Mouse (Mus musculus): Measurements from ENCODE around the gene Gm21969.
A peak's percentile ranks its signal among the peaks of the same experiment; 100 is the strongest.

The Gm21969 gene

DNA sequence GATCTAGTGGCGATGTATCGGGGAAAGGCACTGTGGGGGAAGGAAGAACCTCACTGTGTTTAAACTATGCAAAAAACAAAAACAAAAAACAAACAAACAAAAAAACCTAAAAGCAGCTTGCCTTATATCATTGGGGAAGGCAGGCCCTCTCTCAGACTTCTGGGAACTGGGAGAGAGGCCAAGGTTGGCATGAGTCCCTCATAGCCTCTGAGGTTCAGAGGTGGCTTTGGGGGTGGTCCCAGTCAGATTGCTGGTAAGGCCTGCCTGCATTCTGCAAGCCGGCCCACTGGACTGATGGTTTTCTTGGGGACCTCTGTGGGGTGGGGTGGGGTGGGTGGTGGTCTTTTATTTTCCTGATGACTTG, 14.0 kb downstream of the Gm21969 start:
- no peak for DNase-seq (ENCODE audit: low spot score in 2 of 2)

DNA sequence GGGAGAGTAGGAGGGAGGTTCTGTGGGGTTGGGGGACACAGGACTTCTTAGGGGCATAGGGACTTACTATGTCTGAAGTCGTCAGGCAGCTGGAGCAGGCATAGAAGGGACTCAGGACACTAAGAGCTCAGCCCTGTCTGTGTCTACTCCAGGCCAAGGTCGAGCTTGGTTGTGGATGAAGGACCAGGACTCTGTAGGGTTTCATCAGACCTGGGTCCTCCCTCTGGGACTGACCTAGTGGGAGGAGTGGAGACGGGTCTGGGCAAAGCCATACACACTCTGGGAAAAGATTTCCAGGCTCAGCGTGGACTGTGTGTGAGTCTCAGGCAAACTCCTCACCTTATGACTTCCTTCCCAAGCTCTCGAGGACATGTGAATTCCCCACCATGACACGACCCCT, 16.8 kb downstream of the Gm21969 start:
- no peak for DNase-seq (ENCODE audit: low spot score in 2 of 2)

DNA sequence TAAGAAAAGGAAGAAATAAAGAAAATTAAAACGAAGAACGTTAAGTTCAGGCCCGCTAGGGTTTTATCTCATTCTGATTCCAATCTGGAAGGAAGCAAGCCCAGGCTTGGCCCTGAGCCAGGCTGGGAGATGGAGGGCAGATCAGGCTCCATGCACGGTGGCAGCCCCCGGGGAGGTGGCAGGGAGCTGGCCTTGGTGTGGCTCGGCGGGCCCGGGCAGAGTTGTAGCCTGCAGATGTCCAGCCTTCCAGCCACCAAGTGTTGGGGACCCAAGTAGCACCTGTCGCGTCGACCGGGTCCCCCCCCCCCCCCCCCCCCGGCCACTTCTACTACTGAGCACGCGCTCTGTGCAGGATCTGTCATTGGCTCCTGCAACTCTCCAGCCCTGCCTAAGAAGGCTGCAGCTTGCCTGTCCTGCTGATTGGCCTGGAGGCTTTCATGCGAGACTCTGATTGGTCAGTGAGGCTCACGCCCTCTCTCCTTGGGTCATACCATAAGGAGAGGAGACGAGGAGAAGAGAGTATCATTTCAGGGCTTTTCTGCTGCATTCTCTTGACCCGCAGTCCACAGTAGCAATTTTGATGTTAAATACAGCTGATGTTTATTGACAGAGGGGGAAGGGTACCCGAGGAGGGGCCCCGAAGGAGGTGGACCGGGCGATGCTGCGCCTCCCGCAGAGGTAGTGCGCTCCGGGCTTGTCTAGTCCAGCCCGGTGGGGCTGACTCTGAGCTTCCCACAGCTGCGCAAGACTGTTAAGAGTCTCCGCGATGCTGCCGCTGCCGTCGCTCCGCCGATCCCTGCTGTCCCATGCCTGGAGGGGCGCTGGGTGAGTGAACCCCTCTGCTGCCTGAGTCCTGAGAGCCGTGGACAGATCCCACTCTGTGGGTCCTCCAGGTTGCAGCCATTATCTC, 19.6 kb downstream of the Gm21969 start, which contains the start of gene Aldh4a1:
Aldh4a1 (plus strand) TSS at position 494 of the 910 bp plus-strand sequence.
- peak; percentile 96 to 99 for DNase-seq (ENCODE audit: low spot score in 2 of 2)

DNA sequence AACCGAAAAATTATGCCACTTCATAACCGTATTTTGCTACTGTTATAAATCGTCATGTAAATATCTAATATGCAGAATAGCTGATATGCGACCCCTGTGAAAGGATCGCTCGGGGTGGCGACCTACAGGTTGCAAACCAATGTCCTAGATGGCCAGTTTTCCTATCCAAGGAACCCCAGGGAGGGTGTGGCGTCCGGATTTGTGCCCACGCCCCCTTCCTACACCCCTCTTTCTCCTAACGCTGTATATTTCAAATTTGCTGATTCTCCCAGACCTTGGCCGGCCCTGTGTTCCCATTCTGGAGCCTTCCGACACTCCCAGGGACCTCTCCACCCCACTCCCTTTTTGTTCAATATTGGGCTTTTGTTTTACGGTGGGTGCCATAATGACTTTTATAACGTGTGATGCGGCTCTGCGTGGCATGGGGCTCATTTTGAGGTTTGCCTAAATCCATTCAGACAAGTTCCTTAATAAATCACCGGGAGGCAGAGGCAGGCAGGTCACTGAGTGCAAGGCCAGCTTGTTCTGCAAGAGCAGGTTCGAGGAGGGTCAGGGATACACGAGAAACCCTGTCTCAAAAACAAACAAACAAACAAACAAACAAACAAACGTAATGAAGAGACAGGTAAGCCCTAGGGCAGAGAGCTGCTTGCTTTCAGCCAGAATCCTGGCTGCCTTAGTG, 20.6 kb downstream of the Gm21969 start:
- DNase-seq (ENCODE audit: low spot score in 2 of 2), result no peak

DNA sequence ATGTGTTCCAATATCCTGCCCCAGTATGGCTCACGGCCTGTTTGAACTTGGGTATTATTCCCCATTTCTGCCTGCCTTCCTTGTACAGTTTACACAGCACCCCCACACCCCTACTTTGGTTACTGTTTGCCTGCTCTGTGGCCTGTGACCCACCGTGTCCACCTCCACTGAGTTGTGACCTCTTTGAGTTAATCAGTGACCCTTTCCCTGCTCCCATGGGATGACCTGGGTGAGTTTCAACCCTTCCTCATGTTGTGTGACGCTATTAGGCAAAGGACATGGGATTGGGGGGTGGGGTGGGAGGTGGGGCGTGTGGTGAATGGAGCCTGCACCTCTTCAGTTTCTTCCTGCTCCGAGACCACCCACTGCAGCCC, 21.1 kb downstream of the Gm21969 start:
- DNase-seq (ENCODE audit: low spot score in 2 of 2), result no peak

DNA sequence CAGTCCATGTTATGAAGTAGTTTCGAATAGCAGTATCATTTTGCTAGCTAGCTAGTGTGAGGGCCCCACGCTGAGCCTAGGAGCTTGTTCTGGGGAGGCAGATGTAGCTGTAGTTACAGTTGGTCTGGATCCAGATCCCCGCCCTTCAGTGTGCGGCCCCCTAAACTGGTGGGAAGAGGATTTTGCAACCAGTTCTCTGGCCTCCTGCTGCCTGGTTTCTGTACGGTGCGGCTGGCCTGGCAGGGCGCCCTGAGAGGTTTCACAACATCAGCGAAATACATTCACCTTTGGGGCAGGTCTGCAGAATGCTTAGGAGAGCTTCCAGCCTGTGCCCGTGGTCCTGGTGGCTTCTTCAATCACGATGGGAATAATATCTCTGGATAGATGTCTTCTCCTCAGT, 21.7 kb downstream of the Gm21969 start:
- no peak for DNase-seq (ENCODE audit: low spot score in 2 of 2)

DNA sequence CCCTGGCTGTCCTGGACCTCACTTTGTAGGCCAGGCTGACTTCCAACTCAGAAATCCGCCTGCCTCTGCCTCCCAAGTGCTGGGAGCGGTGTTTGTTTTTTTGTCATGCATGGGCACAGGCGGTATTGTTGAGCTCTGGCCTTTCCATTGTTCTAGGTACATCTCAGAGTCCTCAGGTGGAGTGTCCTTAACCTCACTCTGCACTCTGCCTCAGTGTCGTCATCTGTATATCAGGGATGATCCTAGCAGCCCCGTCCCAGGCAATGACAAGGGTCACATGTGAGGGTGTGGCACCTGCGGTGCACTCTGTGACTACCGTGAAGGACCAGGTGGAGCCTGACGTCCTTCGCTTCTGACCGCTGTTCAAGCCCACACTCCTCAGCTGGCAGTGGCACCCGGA, 24.4 kb downstream of the Gm21969 start:
- DNase-seq (ENCODE audit: low spot score in 2 of 2), result no peak

DNA sequence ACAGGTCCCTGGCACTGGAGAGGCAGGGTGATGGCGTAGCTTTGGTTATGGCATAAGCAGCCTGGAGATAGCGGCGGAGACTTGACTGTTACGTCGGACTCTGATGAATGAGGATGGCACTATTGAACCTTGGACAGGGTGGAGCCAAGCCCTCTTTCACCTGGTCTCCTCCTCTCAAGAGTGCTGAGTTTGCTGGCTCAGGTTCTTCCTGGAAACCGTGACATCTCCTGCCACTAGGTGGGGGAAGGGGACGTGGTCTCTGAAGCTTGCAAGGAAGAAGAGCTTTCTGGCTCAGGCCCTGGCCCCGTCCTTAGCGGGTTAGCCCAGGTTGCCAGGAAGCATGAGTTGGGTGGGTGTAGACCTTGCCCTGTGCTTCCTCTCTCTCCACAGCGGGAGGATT, 27.2 kb downstream of the Gm21969 start:
- DNase-seq (ENCODE audit: low spot score in 2 of 2), result no peak

DNA sequence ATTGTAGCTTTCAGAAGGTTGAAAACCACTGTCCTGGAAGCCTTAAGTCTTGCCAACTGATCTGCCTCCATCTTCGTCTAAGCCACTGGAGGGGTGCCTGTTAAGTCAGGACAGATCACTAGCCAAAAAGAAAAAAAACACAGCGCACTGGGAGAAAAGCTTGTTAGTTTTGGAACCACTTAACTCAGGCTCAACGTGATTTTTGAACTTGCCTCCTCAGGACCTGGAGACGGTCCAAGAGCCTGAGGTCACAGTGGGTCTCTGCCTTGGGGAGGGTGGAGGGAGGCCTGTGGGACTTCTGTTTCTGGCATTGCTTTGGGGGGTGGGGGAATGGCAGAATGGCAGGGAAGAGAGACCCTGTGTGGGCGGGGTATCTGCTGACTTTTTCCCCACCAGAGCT, 28.2 kb downstream of the Gm21969 start:
- DNase-seq (ENCODE audit: low spot score in 2 of 2), result no peak

DNA sequence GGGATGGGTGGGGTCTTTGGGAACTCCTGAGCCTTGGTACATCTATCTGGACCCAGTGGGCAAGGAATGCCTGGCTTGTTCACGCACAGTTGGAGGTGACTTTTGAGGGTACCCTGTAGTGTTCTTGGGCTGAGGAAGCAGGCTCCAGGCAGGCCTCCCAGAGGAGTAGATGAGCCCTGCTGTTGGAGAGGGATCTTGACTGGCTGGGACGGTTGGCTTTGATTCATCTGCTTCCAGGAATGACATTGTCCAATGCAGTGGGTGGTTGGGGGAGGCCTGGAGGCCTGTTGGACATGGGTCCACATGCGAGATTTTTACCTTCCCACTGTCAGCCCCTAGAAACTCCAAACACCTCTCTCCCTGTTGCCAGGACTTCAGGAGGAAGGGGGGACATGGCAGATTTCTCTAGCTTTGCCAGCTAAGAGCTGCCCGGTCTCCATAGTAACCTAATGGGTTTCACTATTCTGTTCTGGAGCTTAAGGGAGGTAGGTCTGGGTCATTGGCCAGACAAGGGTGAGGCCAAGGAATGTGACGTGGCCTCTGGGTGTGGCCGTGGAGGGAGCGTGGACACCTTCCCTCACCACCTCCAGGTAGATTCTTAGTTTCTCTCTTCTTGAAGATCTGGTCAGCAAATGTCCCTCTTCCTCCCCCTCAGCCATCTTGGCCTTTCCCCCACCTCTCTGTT, 28.7 kb downstream of the Gm21969 start:
- no peak for DNase-seq (ENCODE audit: low spot score in 2 of 2)

DNA sequence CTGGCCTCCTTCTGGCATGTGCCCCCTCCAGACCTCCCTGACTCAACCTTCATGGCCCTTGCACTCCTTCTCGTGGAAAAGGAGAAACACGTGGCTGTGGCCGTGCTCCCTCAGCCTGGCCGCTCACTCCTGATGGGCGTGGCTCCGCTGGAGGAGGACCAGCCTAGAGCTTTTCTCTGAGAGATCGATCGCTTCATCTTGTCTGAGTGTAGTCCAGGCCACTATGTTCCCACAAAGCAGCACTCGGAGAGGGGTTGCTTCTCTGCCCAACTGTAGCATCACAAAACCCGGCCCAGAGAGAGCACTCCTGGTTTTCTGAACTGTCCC, 29.2 kb downstream of the Gm21969 start:
- no peak for DNase-seq (ENCODE audit: low spot score in 2 of 2)

DNA sequence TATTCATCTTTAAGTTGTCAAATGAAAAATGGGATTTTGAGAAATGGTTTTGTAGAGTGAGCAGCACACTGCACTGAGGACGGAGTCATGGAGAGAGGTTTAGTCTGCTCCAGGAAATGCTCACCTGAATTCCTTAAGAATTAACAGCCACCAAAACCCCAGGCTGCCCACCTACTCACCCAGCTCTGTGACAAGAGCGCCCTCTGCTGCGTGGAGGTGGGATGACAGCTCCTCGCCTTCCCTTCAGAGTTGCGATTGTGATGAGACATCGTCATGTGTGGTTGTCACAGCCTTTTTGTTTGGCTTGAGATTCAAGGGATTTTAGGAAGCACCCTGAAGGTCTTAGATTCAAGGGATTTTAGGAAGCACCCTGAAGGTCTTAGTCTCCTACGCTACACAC, 33.4 kb downstream of the Gm21969 start:
- DNase-seq (ENCODE audit: low spot score in 2 of 2), result peak in 1 of 2 experiments; percentile 82

DNA sequence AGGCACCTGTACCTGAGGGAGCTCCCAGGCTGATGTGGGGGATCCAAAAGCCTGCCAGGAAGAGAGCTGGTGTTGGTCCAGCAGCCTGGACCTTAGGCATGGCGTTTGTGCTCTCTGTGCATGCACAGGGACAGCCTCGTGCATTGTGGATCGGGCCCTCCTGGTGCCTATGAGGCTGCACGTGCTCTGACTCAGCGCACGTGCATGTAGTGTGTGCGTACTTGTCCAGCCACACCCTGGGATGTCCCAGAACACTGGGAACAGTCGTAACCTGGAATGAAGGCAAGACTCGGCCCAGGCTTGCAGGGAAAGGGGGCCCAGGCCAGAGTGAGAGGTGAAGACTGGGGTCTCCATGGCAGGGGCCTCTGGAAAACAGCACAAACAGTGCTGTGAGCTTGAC, 34.9 kb downstream of the Gm21969 start:
- no peak for DNase-seq (ENCODE audit: low spot score in 2 of 2)

DNA sequence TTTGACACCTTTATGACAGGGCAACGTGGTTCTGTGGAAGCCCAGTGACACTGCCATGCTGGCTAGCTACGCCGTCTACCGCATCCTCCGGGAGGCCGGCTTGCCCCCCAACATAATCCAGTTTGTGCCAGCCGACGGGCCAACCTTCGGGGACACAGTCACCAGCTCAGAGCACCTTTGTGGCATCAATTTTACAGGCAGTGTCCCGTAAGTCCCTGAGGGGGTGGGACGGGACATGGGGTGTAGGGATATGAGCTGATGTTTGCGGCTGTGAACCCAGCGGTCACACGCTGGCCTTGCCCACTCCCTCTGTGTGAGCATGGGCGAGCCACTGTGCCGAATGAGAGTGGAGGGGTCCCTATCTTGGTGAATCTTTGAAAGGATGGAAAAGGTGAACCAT, 35.4 kb downstream of the Gm21969 start:
- no peak for DNase-seq (ENCODE audit: low spot score in 2 of 2)

DNA sequence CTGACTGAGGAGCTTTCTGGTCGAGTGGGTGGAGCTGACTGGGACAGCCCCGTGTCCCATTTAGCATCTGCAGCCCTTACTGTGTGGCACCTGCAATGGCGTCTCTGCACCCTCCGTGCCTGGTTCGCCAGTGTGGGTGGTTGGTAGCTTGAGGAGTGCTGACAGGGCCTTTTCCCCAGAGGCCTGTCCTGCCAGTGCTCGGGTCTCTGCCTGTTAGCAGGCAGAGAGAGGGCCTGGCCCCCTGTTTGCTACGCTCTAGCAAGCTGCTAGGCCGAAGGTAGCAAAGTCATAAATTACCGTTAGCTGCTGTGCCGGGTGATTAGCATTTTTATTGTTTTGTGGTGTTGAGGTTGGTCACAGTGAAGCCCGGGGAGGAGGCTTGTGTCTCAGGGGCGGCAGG, 36.8 kb downstream of the Gm21969 start:
- no peak for DNase-seq (ENCODE audit: low spot score in 2 of 2)

DNA sequence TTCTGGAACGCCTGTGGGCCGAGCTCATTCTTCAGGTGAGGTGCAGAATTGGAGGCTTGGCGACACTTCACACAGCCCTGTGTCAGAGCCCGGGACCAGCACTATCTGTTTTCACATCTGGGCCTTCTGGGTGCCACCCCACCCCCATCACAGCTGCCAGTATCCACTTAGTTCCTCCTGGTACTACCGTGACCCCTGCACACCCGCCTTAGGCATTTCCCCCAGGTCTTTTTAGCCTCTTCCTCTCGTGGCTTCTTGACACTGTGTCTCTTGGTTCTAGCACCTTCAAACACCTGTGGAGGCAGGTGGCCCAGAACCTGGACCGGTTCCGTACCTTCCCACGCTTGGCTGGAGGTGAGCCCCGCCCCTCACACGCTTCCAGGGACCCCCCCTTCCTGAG, 37.3 kb downstream of the Gm21969 start:
- no peak for DNase-seq (ENCODE audit: low spot score in 2 of 2)

DNA sequence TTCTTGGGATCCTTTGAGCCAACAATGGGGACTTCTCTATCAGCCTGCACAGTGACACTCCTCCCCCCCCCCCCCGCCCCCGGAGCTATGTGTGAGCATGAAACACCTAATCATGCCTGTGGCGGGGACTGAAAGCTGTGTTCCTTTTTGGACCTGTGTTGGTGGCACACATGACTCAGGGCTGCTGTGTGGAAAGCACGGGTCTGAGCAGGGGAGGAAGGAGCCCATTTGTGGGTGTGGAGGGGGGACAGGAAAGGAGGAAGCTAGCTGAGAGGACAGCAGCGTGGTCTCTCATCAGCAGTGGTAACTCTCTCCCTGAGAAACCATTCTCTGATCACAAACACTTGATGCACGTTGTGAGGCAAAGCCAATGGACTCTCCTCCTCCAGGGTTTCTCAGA, 37.8 kb downstream of the Gm21969 start:
- peak in 1 of 2 experiments; percentile 13 for DNase-seq (ENCODE audit: low spot score in 2 of 2)

DNA sequence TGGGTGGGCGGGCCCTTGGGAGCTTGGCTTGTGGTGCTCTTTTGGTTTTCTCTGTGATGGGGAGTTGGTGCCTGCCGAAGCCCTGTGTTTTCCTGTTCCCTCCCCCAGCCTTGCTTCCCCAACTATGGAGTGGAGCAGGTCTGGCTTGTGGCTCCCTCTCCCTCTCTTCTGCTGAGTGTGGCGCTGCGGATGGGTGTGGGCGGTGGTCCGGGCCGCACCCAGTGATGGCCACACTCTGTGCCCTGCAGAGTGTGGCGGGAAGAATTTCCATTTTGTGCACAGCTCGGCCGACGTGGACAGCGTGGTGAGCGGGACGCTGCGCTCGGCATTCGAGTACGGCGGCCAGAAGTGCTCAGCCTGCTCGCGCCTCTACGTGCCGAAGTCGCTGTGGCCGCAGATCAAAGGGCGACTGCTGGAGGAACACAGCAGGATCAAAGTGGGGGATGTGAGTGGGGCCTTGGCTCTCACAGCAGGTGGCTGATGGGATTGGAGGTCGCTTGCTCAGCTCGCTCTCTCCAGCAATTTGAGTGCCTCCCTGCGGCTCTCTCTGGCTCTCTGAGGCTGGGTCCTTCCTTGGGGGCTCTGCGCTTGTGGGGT, 38.9 kb downstream of the Gm21969 start:
- DNase-seq (ENCODE audit: low spot score in 2 of 2), result peak in 1 of 2 experiments; percentile 42

DNA sequence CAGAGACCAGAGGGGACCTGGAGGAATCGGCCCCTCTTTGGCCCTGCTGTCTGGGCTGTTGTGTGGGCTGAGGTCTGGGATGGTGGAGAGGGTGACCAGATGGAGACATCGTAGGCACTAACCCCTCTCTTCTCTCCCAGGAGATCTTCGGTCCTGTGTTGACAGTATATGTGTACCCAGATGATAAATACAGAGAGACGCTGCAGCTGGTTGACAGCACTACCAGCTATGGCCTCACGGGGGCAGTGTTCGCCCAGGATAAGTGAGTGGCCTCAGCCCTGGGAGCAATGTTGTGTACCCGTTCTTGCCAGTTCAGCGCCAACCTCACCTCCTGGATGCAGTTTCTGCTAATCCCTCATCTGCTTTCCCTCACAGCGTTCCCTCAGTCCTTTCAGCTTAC, 41.0 kb downstream of the Gm21969 start:
- peak; percentile 80 to 86 for DNase-seq (ENCODE audit: low spot score in 2 of 2)

DNA sequence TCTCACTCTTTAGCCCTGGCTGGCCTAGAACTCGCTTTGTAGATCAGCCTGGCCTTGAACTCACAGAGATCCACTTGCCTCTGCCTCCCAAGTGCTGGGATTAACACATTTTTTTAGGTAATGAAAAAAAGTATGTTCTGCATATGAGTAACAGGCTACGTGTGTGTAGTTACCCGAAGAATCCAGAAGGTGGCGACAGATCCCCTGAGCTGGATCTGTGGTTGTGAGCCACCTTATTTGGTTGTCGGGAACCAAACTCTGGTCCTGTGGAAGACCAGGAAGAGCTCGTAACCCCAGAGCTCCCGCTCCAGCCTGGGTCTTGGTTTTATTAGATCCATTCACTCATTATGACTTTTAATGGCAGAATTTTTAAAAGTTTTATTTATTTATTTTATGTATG, 43.9 kb downstream of the Gm21969 start:
- DNase-seq (ENCODE audit: low spot score in 2 of 2), result peak in 1 of 2 experiments; percentile 16

DNA sequence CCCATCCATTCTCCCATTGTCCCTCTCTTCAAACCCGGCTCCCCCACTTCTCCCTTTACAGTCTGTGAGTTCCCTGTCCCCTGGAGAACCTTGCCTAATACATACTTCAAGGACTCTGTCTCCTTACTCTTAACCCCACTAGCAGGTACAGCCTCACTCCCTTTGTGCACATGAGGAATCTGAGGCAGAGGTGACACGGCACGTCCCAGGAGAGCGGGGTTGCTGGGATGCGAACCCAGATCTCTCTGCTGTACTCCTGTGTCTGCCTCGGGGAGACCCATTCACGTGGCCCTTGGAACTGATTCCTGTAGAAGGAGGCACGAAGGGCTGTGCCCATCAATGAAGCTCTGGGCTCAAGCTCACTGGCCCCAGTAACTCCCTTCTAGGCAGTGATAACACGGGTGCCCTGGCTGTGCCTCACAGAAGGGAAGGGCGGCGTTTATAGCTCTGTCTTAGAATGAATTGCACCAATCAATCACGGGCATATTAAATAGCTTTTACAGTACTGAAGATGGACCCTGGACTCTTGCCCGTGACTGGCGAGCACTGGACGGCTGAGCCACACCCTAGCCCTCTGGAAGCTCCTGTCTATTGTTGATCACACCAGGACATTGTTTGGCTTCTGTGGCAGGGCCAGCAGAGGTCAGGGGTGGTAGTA, 47.2 kb downstream of the Gm21969 start:
- DNase-seq (ENCODE audit: low spot score in 2 of 2), result no peak

DNA sequence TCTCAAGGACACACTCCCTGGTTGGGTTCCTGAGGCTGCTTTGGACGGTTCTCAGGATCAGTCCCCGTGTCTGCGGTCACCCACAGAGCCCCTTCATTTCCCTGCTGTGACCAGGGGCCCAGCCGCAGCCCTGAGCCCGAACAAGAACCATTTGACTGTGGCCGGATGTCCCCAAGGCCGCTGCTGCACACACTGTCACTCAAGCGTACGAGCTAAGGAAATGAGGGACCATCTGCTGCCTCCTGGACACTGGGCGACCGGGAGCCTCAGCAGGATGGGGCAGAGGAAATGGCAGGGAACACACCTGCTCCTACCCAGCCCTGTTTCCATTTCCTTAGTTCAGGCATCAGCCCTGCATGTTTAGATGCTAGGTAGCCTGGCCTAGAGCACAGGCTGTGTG, 47.9 kb downstream of the Gm21969 start:
- DNase-seq (ENCODE audit: low spot score in 2 of 2), result peak in 1 of 2 experiments; percentile 13

All from right cerebral cortex, postnatal 10 days (tissue).